Mouse (Mus musculus): ENCODE measurements at regions not wholly inside any gene's neighbourhood (a gene's known extent, or its start where the extent isn't known, plus 50 kb on each side); places are given as distances from the start of the nearest gene placed in this dataset.

- Histone ChIP-seq H3K4me1 (ENCODE audit: control insufficient read depth, insufficient read depth, insufficient read length) (peaks cover 11% of the 10 kb centered on the region; the same call in 1 of the 2 replicates), H3K36me3 (ENCODE audit: control insufficient read depth, insufficient read depth, low read length) (no peaks in the 10 kb centered on the region), H3K27me3 (ENCODE audit: control insufficient read depth, insufficient read depth, low read length) (no peaks in the 10 kb centered on the region), H3K4me3 (ENCODE audit: extremely low read depth, insufficient read depth, insufficient read length) (no peak overlapping the region), H3K27ac (ENCODE audit: insufficient read depth, low read length) (peak overlapping the region; percentile 61)
- DNase-seq (ENCODE audit: low read depth in 1 of 2, low spot score in 2 of 2), result peak in 1 of 2 experiments; percentile 32
- 55% methylated on average over 5 of the region's 5 CpGs for WGBS
- TF ChIP-seq CTCF (IDR thresholded peaks at IDR 0.05; ENCODE audit: extremely low read depth, insufficient read depth, insufficient read length, insufficient replicate concordance) (no peak), POLR2A (IDR thresholded peaks at IDR 0.05; ENCODE audit: low read depth, low read length) (no peak)
Observed at GRCm38 (mm10) chr3:9153690-9154089, 456.2 kb downstream of the Zfp704 start.

- no peaks in the 10 kb centered on the region for H3K36me3 ChIP-seq (ENCODE audit: control insufficient read depth, insufficient read depth, low read length)
- no peak overlapping the region for H3K4me3 ChIP-seq (ENCODE audit: extremely low read depth, insufficient read depth, insufficient read length)
- DNase-seq (ENCODE audit: low read depth in 1 of 2, low spot score in 2 of 2), result no peak
- TF ChIP-seq CTCF (IDR thresholded peaks at IDR 0.05; ENCODE audit: extremely low read depth, insufficient read depth, insufficient read length, insufficient replicate concordance) (no peak), POLR2A (IDR thresholded peaks at IDR 0.05; ENCODE audit: low read depth, low read length) (no peak)
- H3K27me3 ChIP-seq (ENCODE audit: control insufficient read depth, insufficient read depth, low read length), result no peaks in the 10 kb centered on the region
- H3K27ac ChIP-seq (ENCODE audit: insufficient read depth, low read length), result no peak overlapping the region
- H3K4me1 ChIP-seq (ENCODE audit: control insufficient read depth, insufficient read depth, insufficient read length), result peaks cover 11% of the 10 kb centered on the region; the same call in 1 of the 2 replicates
- 44% methylated on average over 1 of the region's 1 CpGs for WGBS
Observed at GRCm38 (mm10) chr3:9152256-9152655, 457.6 kb downstream of the Zfp704 start.

GRCm38 (mm10) chr3:9151590-9151989, 458.3 kb downstream of the Zfp704 start:
- no peaks in the 10 kb centered on the region for H3K36me3 ChIP-seq (ENCODE audit: control insufficient read depth, insufficient read depth, low read length)
- TF ChIP-seq POLR2A (IDR thresholded peaks at IDR 0.05; ENCODE audit: low read depth, low read length), result no peak
- TF ChIP-seq CTCF (IDR thresholded peaks at IDR 0.05; ENCODE audit: extremely low read depth, insufficient read depth, insufficient read length, insufficient replicate concordance), result no peak
- peaks cover 11% of the 10 kb centered on the region; the same call in 1 of the 2 replicates for H3K4me1 ChIP-seq (ENCODE audit: control insufficient read depth, insufficient read depth, insufficient read length)
- no peak overlapping the region for H3K4me3 ChIP-seq (ENCODE audit: extremely low read depth, insufficient read depth, insufficient read length)
- no peak overlapping the region for H3K27ac ChIP-seq (ENCODE audit: insufficient read depth, low read length)
- 26% methylated on average over 2 of the region's 2 CpGs for WGBS
- peak in 1 of 2 experiments; percentile 15 for DNase-seq (ENCODE audit: low read depth in 1 of 2, low spot score in 2 of 2)
- no peaks in the 10 kb centered on the region for H3K27me3 ChIP-seq (ENCODE audit: control insufficient read depth, insufficient read depth, low read length)

- Histone ChIP-seq H3K4me3 (ENCODE audit: extremely low read depth, insufficient read depth, insufficient read length) (no peak overlapping the region), H3K4me1 (ENCODE audit: control insufficient read depth, insufficient read depth, insufficient read length) (peaks cover 6% of the 10 kb centered on the region; the same call in 1 of the 2 replicates), H3K27ac (ENCODE audit: insufficient read depth, low read length) (no peak overlapping the region), H3K36me3 (ENCODE audit: control insufficient read depth, insufficient read depth, low read length) (no peaks in the 10 kb centered on the region), H3K27me3 (ENCODE audit: control insufficient read depth, insufficient read depth, low read length) (no peaks in the 10 kb centered on the region)
- 15% methylated on average over 5 of the region's 5 CpGs for WGBS
- no peak for TF ChIP-seq CTCF (IDR thresholded peaks at IDR 0.05; ENCODE audit: extremely low read depth, insufficient read depth, insufficient read length, insufficient replicate concordance)
- no peak for TF ChIP-seq POLR2A (IDR thresholded peaks at IDR 0.05; ENCODE audit: low read depth, low read length)
- no peak for DNase-seq (ENCODE audit: low read depth in 1 of 2, low spot score in 2 of 2)
Observed at GRCm38 (mm10) chr3:9148605-9149004, 461.3 kb downstream of the Zfp704 start.

- TF ChIP-seq CTCF (IDR thresholded peaks at IDR 0.05; ENCODE audit: extremely low read depth, insufficient read depth, insufficient read length, insufficient replicate concordance) (no peak), POLR2A (IDR thresholded peaks at IDR 0.05; ENCODE audit: low read depth, low read length) (no peak)
- 88% methylated on average over 6 of the region's 6 CpGs for WGBS
- Histone ChIP-seq H3K27me3 (ENCODE audit: control insufficient read depth, insufficient read depth, low read length) (no peaks in the 10 kb centered on the region), H3K4me3 (ENCODE audit: extremely low read depth, insufficient read depth, insufficient read length) (no peak overlapping the region), H3K4me1 (ENCODE audit: control insufficient read depth, insufficient read depth, insufficient read length) (peaks cover 2% of the 10 kb centered on the region; the same call in 1 of the 2 replicates), H3K27ac (ENCODE audit: insufficient read depth, low read length) (no peak overlapping the region), H3K36me3 (ENCODE audit: control insufficient read depth, insufficient read depth, low read length) (no peaks in the 10 kb centered on the region)
- DNase-seq (ENCODE audit: low read depth in 1 of 2, low spot score in 2 of 2), result no peak
Observed at GRCm38 (mm10) chr3:9146481-9146880, 463.4 kb downstream of the Zfp704 start.

GRCm38 (mm10) chr3:9145612-9146011, 464.3 kb downstream of the Zfp704 start:
- Histone ChIP-seq H3K4me3 (ENCODE audit: extremely low read depth, insufficient read depth, insufficient read length) (no peak overlapping the region), H3K27me3 (ENCODE audit: control insufficient read depth, insufficient read depth, low read length) (no peaks in the 10 kb centered on the region), H3K4me1 (ENCODE audit: control insufficient read depth, insufficient read depth, insufficient read length) (no peaks in the 10 kb centered on the region), H3K36me3 (ENCODE audit: control insufficient read depth, insufficient read depth, low read length) (no peaks in the 10 kb centered on the region), H3K27ac (ENCODE audit: insufficient read depth, low read length) (no peak overlapping the region)
- DNase-seq (ENCODE audit: low read depth in 1 of 2, low spot score in 2 of 2), result no peak
- 85% methylated on average over 7 of the region's 7 CpGs for WGBS
- TF ChIP-seq CTCF (IDR thresholded peaks at IDR 0.05; ENCODE audit: extremely low read depth, insufficient read depth, insufficient read length, insufficient replicate concordance) (no peak), POLR2A (IDR thresholded peaks at IDR 0.05; ENCODE audit: low read depth, low read length) (no peak)

- Histone ChIP-seq H3K27me3 (ENCODE audit: control insufficient read depth, insufficient read depth, low read length) (no peaks in the 10 kb centered on the region), H3K4me3 (ENCODE audit: extremely low read depth, insufficient read depth, insufficient read length) (no peak overlapping the region), H3K36me3 (ENCODE audit: control insufficient read depth, insufficient read depth, low read length) (no peaks in the 10 kb centered on the region), H3K4me1 (ENCODE audit: control insufficient read depth, insufficient read depth, insufficient read length) (no peaks in the 10 kb centered on the region), H3K27ac (ENCODE audit: insufficient read depth, low read length) (no peak overlapping the region)
- DNase-seq (ENCODE audit: low read depth in 1 of 2, low spot score in 2 of 2), result no peak
- TF ChIP-seq POLR2A (IDR thresholded peaks at IDR 0.05; ENCODE audit: low read depth, low read length), result no peak
- no peak for TF ChIP-seq CTCF (IDR thresholded peaks at IDR 0.05; ENCODE audit: extremely low read depth, insufficient read depth, insufficient read length, insufficient replicate concordance)
- 84% methylated on average over 5 of the region's 5 CpGs for WGBS
Observed at GRCm38 (mm10) chr3:9141836-9142235, 468.0 kb downstream of the Zfp704 start.

Measured in spleen, adult 2 months (tissue).